Comparison of ENCODE assay signal across 25 mouse cellular contexts in the genomic region with DNA sequence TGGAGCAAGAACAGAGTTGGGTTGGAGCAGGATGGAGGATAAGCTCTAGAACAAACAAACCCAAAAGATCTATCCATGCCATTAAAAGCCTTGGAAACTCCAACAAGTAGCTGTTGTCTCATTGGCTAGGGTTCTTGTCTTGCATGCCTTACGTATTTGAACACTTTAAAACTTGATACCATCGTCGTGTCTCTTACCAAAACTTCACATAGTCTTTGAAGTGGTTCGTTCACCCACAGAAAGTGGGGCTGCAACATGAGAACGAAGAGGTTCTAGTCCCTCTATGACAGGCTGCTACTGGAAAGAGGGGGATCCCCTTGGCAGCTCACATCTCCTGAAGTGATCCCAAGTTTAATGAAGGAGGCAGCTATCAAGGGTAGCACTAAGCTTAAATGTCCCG. TPM values are rescaled to one million over a fixed set of nuclear protein-coding genes. Genes with fewer than 3 reads are reported as not detected.
DNase-seq lines count a peak whose midpoint lies in the region; ATAC-seq lines count a peak whose summit lies in the region.
"Had no signal": no experiment of that assay in that cellular context is flagged by ENCODE, and none has a peak within 500 bp of the region (broad histone marks: within the 10 kb centered on the region; RNA-seq: fewer than 3 reads in every experiment).

No protein-coding gene starts in this region.

- DNase-seq in thymus, postnatal 0 days (ENCODE audit: low spot score): peak; percentile 38
- no peak for DNase-seq in thymus, postnatal 4 days
- peak; percentile 60 for DNase-seq in induced T-regulatory cell, adult 2 months (ENCODE audit: low read depth)
- DNase-seq in natural killer cell, adult 2 months (ENCODE audit: low spot score in 2 of 2): peak; percentile 65 to 80
- no peak for DNase-seq in retina, embryonic 14.5 days (ENCODE audit: low spot score)
- DNase-seq in heart, postnatal 36 days: no peak
- DNase-seq: adrenal gland, adult 8-10 months; adrenal gland, postnatal 36 days; B cell, adult 2 months; cerebellum, adult 2 months; cerebellum, postnatal 10 days; forebrain, postnatal 0 days; gastrocnemius, adult 2 months; gastrocnemius, postnatal 25 days; heart, adult 11 months; heart, postnatal 10 days; kidney, adult 11 months had no signal

- no peaks in the 10 kb centered on the region for H3K4me1 ChIP-seq in intestine, embryonic 16.5 days (ENCODE audit: control insufficient read depth, insufficient read depth, low read length)
- H3K4me1 ChIP-seq: embryonic facial prominence, embryonic 10.5 days; forebrain, embryonic 13.5 days; heart, embryonic 10.5 days; hindbrain, embryonic 13.5 days had no signal

- no peak overlapping the region for H3K27ac ChIP-seq in intestine, embryonic 16.5 days (ENCODE audit: low read length)
- H3K27ac ChIP-seq: embryonic facial prominence, embryonic 10.5 days; forebrain, embryonic 13.5 days; gastrocnemius, adult 2 months; heart, embryonic 10.5 days; hindbrain, embryonic 13.5 days had no signal

- H3K36me3 ChIP-seq in intestine, embryonic 16.5 days (ENCODE audit: control insufficient read depth, insufficient read depth, low read length): no peaks in the 10 kb centered on the region
- H3K36me3 ChIP-seq: embryonic facial prominence, embryonic 10.5 days; G1E; heart, embryonic 10.5 days; hindbrain, embryonic 13.5 days had no signal

- no peak overlapping the region for H3K4me3 ChIP-seq in intestine, embryonic 16.5 days (ENCODE audit: low read length)
- H3K4me3 ChIP-seq: embryonic facial prominence, embryonic 10.5 days; forebrain, embryonic 13.5 days; gastrocnemius, adult 2 months; heart, embryonic 10.5 days; hindbrain, embryonic 13.5 days had no signal

- intact Hi-C loops in heart, postnatal 36 days (cut with DNase I): no loop called here

- ATAC-seq in intestine, embryonic 16.5 days: no peak
- ATAC-seq: forebrain, embryonic 13.5 days; forebrain, postnatal 0 days had no signal

- 87% methylated on average over 6 of the region's 6 CpGs for WGBS in intestine, embryonic 16.5 days

- H3K27me3 ChIP-seq in intestine, embryonic 16.5 days (replicated peaks; ENCODE audit: control insufficient read depth, insufficient read depth, low read length): no peaks in the 10 kb centered on the region
- H3K27me3 ChIP-seq: forebrain, embryonic 13.5 days; hindbrain, embryonic 13.5 days had no signal

- no peak overlapping the region for H3K4me2 ChIP-seq in intestine, embryonic 16.5 days (ENCODE audit: low read depth, low read length)
- H3K4me2 ChIP-seq: forebrain, embryonic 13.5 days; hindbrain, embryonic 13.5 days had no signal

- no peaks in the 10 kb centered on the region for H3K9me3 ChIP-seq in intestine, embryonic 16.5 days (ENCODE audit: control insufficient read depth, low read length)
- H3K9me3 ChIP-seq: embryonic facial prominence, embryonic 10.5 days; forebrain, embryonic 13.5 days; G1E; heart, embryonic 10.5 days; hindbrain, embryonic 13.5 days had no signal

- no peak overlapping the region for H3K9ac ChIP-seq in intestine, embryonic 16.5 days (ENCODE audit: low read depth, low read length)
- H3K9ac ChIP-seq: forebrain, embryonic 13.5 days; forebrain, postnatal 0 days; hindbrain, embryonic 13.5 days had no signal

RNA-seq across cellular contexts. Expression of a gene that starts 13.1 kb away (rescaled TPM):
- polyA plus RNA-seq in thymus, postnatal 0 days (2015; fragmentation: Nextera tagmentation; extraction: Ambion mirVana): 1.1 and 1.4 TPM in 2 replicates
- not detected in 2 replicates for polyA plus RNA-seq in intestine, embryonic 16.5 days (2015; fragmentation: Nextera tagmentation; extraction: Ambion mirVana)
- not detected for total RNA-seq in heart, postnatal 36 days (2021)
- total RNA-seq: gastrocnemius, adult 2 months; gastrocnemius, postnatal 25 days; heart, postnatal 10 days had no signal
- polyA plus RNA-seq: embryonic facial prominence, embryonic 10.5 days; embryonic facial prominence, embryonic 14.5 days; forebrain, embryonic 13.5 days; forebrain, postnatal 0 days; G1E; heart, embryonic 10.5 days; heart, embryonic 14.5 days had no signal

Comparison
In these comparisons a context has a peak if more than half of its experiments do, and no peak if none do; other contexts are left out.
1. DNase-seq: peak in thymus, postnatal 0 days (single experiment), induced T-regulatory cell, adult 2 months (single experiment) and natural killer cell, adult 2 months (2 of 2); none in thymus, postnatal 4 days (single experiment), retina, embryonic 14.5 days (single experiment) and heart, postnatal 36 days (0 of 2).